Mouse (Mus musculus) erythroblast, embryonic 14.5 days (primary cell): ENCODE measurements around the gene Vdr.

Source experiments
- GATA1 ChIP-seq: IDR thresholded peaks from 2 replicates; pipeline ENCODE4 v1.6.1; 2012; ENCODE audit warnings: low read length, inconsistent platforms, mixed read lengths
- TAL1 ChIP-seq: IDR thresholded peaks from 3 replicates; pipeline ENCODE4 v1.6.1; 2012; ENCODE audit warnings: low read length, inconsistent platforms, mixed read lengths

DNA sequence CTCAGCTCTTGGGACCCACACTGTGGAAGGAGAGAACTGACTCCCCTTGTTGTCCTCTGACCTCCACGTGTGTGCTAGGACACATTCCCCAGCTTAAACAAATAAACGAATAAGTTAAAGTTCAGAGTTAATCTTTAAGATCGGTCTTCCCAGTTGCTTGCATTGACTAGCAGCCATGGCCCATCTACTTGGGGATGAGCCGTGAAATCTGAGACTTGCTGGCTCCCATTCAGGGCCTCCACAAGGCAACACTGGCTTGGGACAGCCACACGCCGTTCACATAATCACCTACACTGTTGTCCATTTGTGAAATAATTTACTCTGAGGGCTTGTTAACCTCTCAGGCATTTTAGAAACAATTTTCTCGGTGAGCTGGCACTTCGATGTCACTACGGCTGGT, 36.7 kb downstream of the Vdr start:
- no peak for TF ChIP-seq TAL1
- no peak for TF ChIP-seq GATA1
